Mouse (Mus musculus): ENCODE data around the gene Suco. TPM values are rescaled to one million over a fixed set of nuclear protein-coding genes. Genes with fewer than 3 reads are reported as not detected.

The Suco gene
- polyA plus RNA-seq, 1 experiment, result 3.8 TPM

- TF ChIP-seq POLR2A (IDR thresholded peaks at IDR 0.05; ENCODE audit: borderline replicate concordance, extremely low read depth, low read depth, low read length) (no peak), CTCF (IDR thresholded peaks at IDR 0.05; ENCODE audit: insufficient read depth, low read length) (no peak)
- no peak overlapping the region for H3K4me3 ChIP-seq (replicated peaks; ENCODE audit: extremely low read depth, low read depth, low read length)
- H3K4me1 ChIP-seq (ENCODE audit: control insufficient read depth, insufficient read depth, low read length), result no peaks in the 10 kb centered on the region
- DNase-seq, result no peak
- WGBS, result 89% methylated on average over 1 of the region's 1 CpGs
Measured at GRCm38 (mm10) chr1:161769329-161769728, 107.2 kb downstream of the Suco start.

GRCm38 (mm10) chr1:161767101-161767524 lies 109.4 kb downstream of the Suco start:
- no peak for DNase-seq

GRCm38 (mm10) chr1:161766656-161767055 lies 109.8 kb downstream of the Suco start:
- Histone ChIP-seq H3K4me1 (ENCODE audit: control insufficient read depth, insufficient read depth, low read length) (no peaks in the 10 kb centered on the region), H3K4me3 (replicated peaks; ENCODE audit: extremely low read depth, low read depth, low read length) (no peak overlapping the region)
- WGBS, result 26% methylated on average over 5 of the region's 5 CpGs
- DNase-seq, result no peak
- TF ChIP-seq CTCF (IDR thresholded peaks at IDR 0.05; ENCODE audit: insufficient read depth, low read length) (no peak), POLR2A (IDR thresholded peaks at IDR 0.05; ENCODE audit: borderline replicate concordance, extremely low read depth, low read depth, low read length) (no peak)

More at GRCm38 (mm10) chr1:161767101-161767524, 109.4 kb downstream of the Suco start:
- TF ChIP-seq POLR2A (IDR thresholded peaks at IDR 0.05; ENCODE audit: borderline replicate concordance, extremely low read depth, low read depth, low read length) (no peak), CTCF (IDR thresholded peaks at IDR 0.05; ENCODE audit: insufficient read depth, low read length) (no peak)
- Histone ChIP-seq H3K4me1 (ENCODE audit: control insufficient read depth, insufficient read depth, low read length) (no peaks in the 10 kb centered on the region), H3K4me3 (replicated peaks; ENCODE audit: extremely low read depth, low read depth, low read length) (no peak overlapping the region)
- WGBS, result 34% methylated on average over 12 of the region's 12 CpGs

Other genes with a start within 250 kb of the Suco start
- gene Fasl, start 88.2 kb downstream of the Suco start, polyA plus RNA-seq (2012; rRNA removed), result 0.32 and 0.37 TPM in 2 replicates
- gene Pigc, start 92.5 kb upstream of the Suco start, polyA plus RNA-seq (2012; rRNA removed), result 12.8 and 21.7 TPM in 2 replicates
- not detected in 2 replicates for gene 4930558K02Rik, start 103.0 kb upstream of the Suco start, polyA plus RNA-seq (2012; rRNA removed)